Mouse (Mus musculus) NIH3T3 (cell line): ENCODE measurements around the gene Dpf2.

Source experiments
- DNase-seq: peaks from one replicate; pipeline ENCODE4 v3.0.0-alpha.2; 2012; ENCODE audit warnings: low read depth

Dpf2 gene

GRCm38 (mm10) chr19:5862335-5863085, 50.3 kb downstream of the Dpf2 start:
- DNase-seq, result peak; percentile 20

- DNase-seq, result no peak
These were observed 56.2 kb downstream of the Dpf2 start for GRCm38 (mm10) chr19:5856604-5857003.

GRCm38 (mm10) chr19:5852035-5852722, 60.6 kb downstream of the Dpf2 start:
- DNase-seq, result no peak

GRCm38 (mm10) chr19:5851481-5851971, 61.3 kb downstream of the Dpf2 start:
- peak; percentile 80 for DNase-seq

- DNase-seq, result no peak
These were observed 62.0 kb downstream of the Dpf2 start for GRCm38 (mm10) chr19:5850860-5851259.

- DNase-seq, result peak; percentile 98
These were observed 62.8 kb downstream of the Dpf2 start for GRCm38 (mm10) chr19:5849843-5850527.

GRCm38 (mm10) chr19:5848826-5849672, 63.8 kb downstream of the Dpf2 start:
- peak; percentile 46 for DNase-seq

GRCm38 (mm10) chr19:5848032-5848825, 64.6 kb downstream of the Dpf2 start:
- peak; percentile 88 for DNase-seq

- DNase-seq, result peak; percentile 58
These were observed 65.5 kb downstream of the Dpf2 start for GRCm38 (mm10) chr19:5847306-5847796.

GRCm38 (mm10) chr19:5846557-5847305, 66.1 kb downstream of the Dpf2 start:
- peak; percentile 97 for DNase-seq
